Mouse (Mus musculus) stomach, embryonic 16.5 days (tissue): ENCODE measurements at regions not wholly inside any gene's neighbourhood (a gene's known extent, or its start where the extent isn't known, plus 50 kb on each side); places are given as distances from the start of the nearest gene placed in this dataset.

Experiments used
- ATAC-seq: fragments of 200-750 bp; cut with Nextera tagmentation; 2 replicates; pipeline ENCODE4 v1.8.0; 2017; ENCODE audit warnings: moderate number of reproducible peaks, moderate TSS enrichment; ENCODE audit not compliant: insufficient read depth, low FRiP score
- H3K27ac ChIP-seq: fragments of 300-500 bp; sonication (generic); 2 replicates; pipeline ENCODE4 v1.5.1; 2014; ENCODE audit warnings: low read length
- H3K27me3 ChIP-seq: fragments of 300-500 bp; sonication (generic); 2 replicates; pipeline ENCODE4 v1.6.1; 2014; ENCODE audit warnings: low read length, control low read depth, mixed read lengths; ENCODE audit not compliant: control insufficient read depth, insufficient read depth
- H3K36me3 ChIP-seq: fragments of 300-500 bp; sonication (generic); 2 replicates; pipeline ENCODE4 v1.6.1; 2014; ENCODE audit warnings: low read length; ENCODE audit not compliant: control insufficient read depth, insufficient read depth
- H3K4me1 ChIP-seq: fragments of 300-500 bp; sonication (generic); 2 replicates; pipeline ENCODE4 v1.6.1; 2014; ENCODE audit warnings: low read length, control low read depth, mixed read lengths; ENCODE audit not compliant: control insufficient read depth, insufficient read depth
- H3K4me2 ChIP-seq: fragments of 300-500 bp; sonication (generic); 2 replicates; pipeline ENCODE4 v1.6.1; 2014; ENCODE audit warnings: low read depth, low read length, mixed read lengths
- H3K4me3 ChIP-seq: fragments of 300-500 bp; sonication (generic); replicated peaks from 2 replicates; pipeline ENCODE4 v1.5.1; 2014; ENCODE audit warnings: mild to moderate bottlenecking, low read length
- H3K9ac ChIP-seq: fragments of 300-500 bp; sonication (generic); 2 replicates; pipeline ENCODE4 v1.6.1; 2014; ENCODE audit warnings: low read length
- H3K9me3 ChIP-seq: fragments of 300-500 bp; sonication (generic); replicated peaks from 2 replicates; pipeline ENCODE4 v1.6.1; 2016; ENCODE audit warnings: low read length, control low read depth; ENCODE audit not compliant: control insufficient read depth
- WGBS: fragments of 180-500 bp; shearing (Covaris S2); extraction: QIAGEN DNeasy Blood & Tissue Kit; methylation state at CpG from one replicate; pipeline ENCODE4 v1.1.7; 2014; 5-methylcytosine and 5-hydroxymethylcytosine counted together

GRCm38 (mm10) chr19:53456681-53457080, 66.3 kb upstream of the Smndc1 start:
- no peak overlapping the region for H3K4me3 ChIP-seq
- no peak overlapping the region for H3K9ac ChIP-seq
- no peak overlapping the region for H3K4me2 ChIP-seq
- no peaks in the 10 kb centered on the region for H3K9me3 ChIP-seq
- H3K4me1 ChIP-seq = peaks cover 29% of the 10 kb centered on the region
- no peaks in the 10 kb centered on the region for H3K27me3 ChIP-seq
- WGBS = 70% methylated on average over 5 of the region's 5 CpGs
- no peaks in the 10 kb centered on the region for H3K36me3 ChIP-seq
- no peak overlapping the region for H3K27ac ChIP-seq
- ATAC-seq = no peak

- no peaks in the 10 kb centered on the region for H3K27me3 ChIP-seq
- H3K4me2 ChIP-seq = no peak overlapping the region
- H3K4me1 ChIP-seq = peaks cover 26% of the 10 kb centered on the region
- H3K36me3 ChIP-seq = no peaks in the 10 kb centered on the region
- no peaks in the 10 kb centered on the region for H3K9me3 ChIP-seq
- no peak overlapping the region for H3K9ac ChIP-seq
- 73% methylated on average over 4 of the region's 4 CpGs for WGBS
- no peak overlapping the region for H3K27ac ChIP-seq
- no peak overlapping the region for H3K4me3 ChIP-seq
- ATAC-seq = no peak
These were observed 64.2 kb upstream of the Smndc1 start for GRCm38 (mm10) chr19:53454571-53454970.

GRCm38 (mm10) chr19:53454059-53454458, 63.7 kb upstream of the Smndc1 start:
- ATAC-seq = no peak

GRCm38 (mm10) chr19:53453317-53453947, 63.1 kb upstream of the Smndc1 start:
- no peak overlapping the region for H3K27ac ChIP-seq
- no peaks in the 10 kb centered on the region for H3K9me3 ChIP-seq
- no peak overlapping the region for H3K4me3 ChIP-seq
- no peak overlapping the region for H3K4me2 ChIP-seq
- 75% methylated on average over 13 of the region's 13 CpGs for WGBS
- H3K36me3 ChIP-seq = no peaks in the 10 kb centered on the region
- no peaks in the 10 kb centered on the region for H3K27me3 ChIP-seq
- ATAC-seq = no peak
- no peak overlapping the region for H3K9ac ChIP-seq
- peaks cover 28% of the 10 kb centered on the region for H3K4me1 ChIP-seq

More at GRCm38 (mm10) chr19:53454059-53454458, 63.7 kb upstream of the Smndc1 start:
- Histone ChIP-seq H3K9ac (no peak overlapping the region), H3K27ac (no peak overlapping the region), H3K4me3 (no peak overlapping the region), H3K4me2 (no peak overlapping the region), H3K36me3 (no peaks in the 10 kb centered on the region), H3K27me3 (no peaks in the 10 kb centered on the region), H3K4me1 (peaks cover 27% of the 10 kb centered on the region), H3K9me3 (no peaks in the 10 kb centered on the region)
- 83% methylated on average over 3 of the region's 3 CpGs for WGBS

- Histone ChIP-seq H3K4me1 (peaks cover 38% of the 10 kb centered on the region), H3K4me2 (no peak overlapping the region), H3K4me3 (no peak overlapping the region), H3K36me3 (no peaks in the 10 kb centered on the region), H3K27me3 (no peaks in the 10 kb centered on the region), H3K9me3 (no peaks in the 10 kb centered on the region), H3K27ac (no peak overlapping the region), H3K9ac (no peak overlapping the region)
- WGBS = 38% methylated on average over 3 of the region's 3 CpGs
- ATAC-seq = no peak
These were observed 62.0 kb upstream of the Smndc1 start for GRCm38 (mm10) chr19:53452360-53452759.

- Histone ChIP-seq H3K27ac (peak overlapping the region; percentile 71), H3K36me3 (no peaks in the 10 kb centered on the region), H3K27me3 (no peaks in the 10 kb centered on the region), H3K9ac (no peak overlapping the region), H3K9me3 (no peaks in the 10 kb centered on the region), H3K4me1 (peaks cover 46% of the 10 kb centered on the region), H3K4me2 (no peak overlapping the region), H3K4me3 (no peak overlapping the region)
- ATAC-seq = 0 out of 2 replicates have a peak, but pooled peaks have one; percentile 11
- WGBS = 45% methylated on average over 13 of the region's 13 CpGs
These were observed 61.1 kb upstream of the Smndc1 start for GRCm38 (mm10) chr19:53451388-53451922.

GRCm38 (mm10) chr19:53450624-53451387, 60.4 kb upstream of the Smndc1 start:
- WGBS = 51% methylated on average over 15 of the region's 17 CpGs
- ATAC-seq = peak; percentile 71; the same call in 1 of the 2 replicates
- Histone ChIP-seq H3K36me3 (no peaks in the 10 kb centered on the region), H3K9ac (no peak overlapping the region; the same call in 1 of the 2 replicates), H3K4me1 (peaks cover 52% of the 10 kb centered on the region), H3K4me2 (no peak overlapping the region), H3K27me3 (no peaks in the 10 kb centered on the region), H3K27ac (peak overlapping the region; percentile 71), H3K4me3 (no peak overlapping the region), H3K9me3 (no peaks in the 10 kb centered on the region)

- 79% methylated on average over 17 of the region's 17 CpGs for WGBS
- H3K4me3 ChIP-seq = no peak overlapping the region
- H3K36me3 ChIP-seq = no peaks in the 10 kb centered on the region
- H3K4me2 ChIP-seq = no peak overlapping the region
- peak overlapping the region; percentile 71; the same call in 1 of the 2 replicates for H3K27ac ChIP-seq
- ATAC-seq = peak; percentile 56
- H3K9ac ChIP-seq = no peak overlapping the region
- H3K9me3 ChIP-seq = no peaks in the 10 kb centered on the region
- peaks cover 53% of the 10 kb centered on the region for H3K4me1 ChIP-seq
- no peaks in the 10 kb centered on the region for H3K27me3 ChIP-seq
These were observed 58.9 kb upstream of the Smndc1 start for GRCm38 (mm10) chr19:53449137-53449783.

GRCm38 (mm10) chr19:53448206-53448605, 57.8 kb upstream of the Smndc1 start:
- H3K27me3 ChIP-seq = no peaks in the 10 kb centered on the region
- ATAC-seq = no peak

More at GRCm38 (mm10) chr19:53448206-53448605, 57.8 kb upstream of the Smndc1 start:
- no peak overlapping the region for H3K4me3 ChIP-seq
- H3K4me2 ChIP-seq = peak overlapping the region; percentile 16; the same call in 1 of the 2 replicates
- H3K4me1 ChIP-seq = peaks cover 53% of the 10 kb centered on the region
- no peak overlapping the region for H3K9ac ChIP-seq
- peak overlapping the region; percentile 51; the same call in 1 of the 2 replicates for H3K27ac ChIP-seq
- no peaks in the 10 kb centered on the region for H3K36me3 ChIP-seq
- H3K9me3 ChIP-seq = no peaks in the 10 kb centered on the region
- 48% methylated on average over 10 of the region's 10 CpGs for WGBS
